Mouse (Mus musculus): ENCODE results near the gene Tmem131l. TPM values are rescaled to one million over a fixed set of nuclear protein-coding genes. Genes with fewer than 3 reads are reported as not detected.

Gene Tmem131l
- polyA plus RNA-seq (2015; fragmentation: Nextera tagmentation; extraction: Ambion mirVana), result 18.4 and 21.3 TPM in 2 replicates

GRCm38 (mm10) chr3:84039646-84040475 is at the start of gene Tmem131l:
Tmem131l (minus strand) TSS chr3:84040175.
- ATAC-seq (peak; percentile 95), DNase-seq (ENCODE audit: low spot score) (peak; percentile 92)
- peak within 1 kb of the TSS; percentile 65 for H3K9ac ChIP-seq (replicated peaks; ENCODE audit: low read depth)
- peaks cover 14% of the 10 kb centered on the region; the same call in 1 of the 2 replicates for H3K4me1 ChIP-seq (ENCODE audit: insufficient read depth, low read depth, low read length)
- H3K4me3 ChIP-seq (ENCODE audit: low read depth, low read length), result peak within 1 kb of the TSS; percentile 95
- H3K36me3 ChIP-seq (ENCODE audit: insufficient read depth, low read length), result no peaks in the 10 kb centered on the region
- H3K27me3 ChIP-seq (replicated peaks; ENCODE audit: insufficient read depth, low read length), result no peaks in the 10 kb centered on the region
- peak within 1 kb of the TSS; percentile 90 for H3K27ac ChIP-seq (ENCODE audit: low read length)
- H3K9me3 ChIP-seq (ENCODE audit: low read length), result no peaks in the 10 kb centered on the region
- 0% methylated on average over 60 of the region's 100 CpGs for WGBS
- H3K4me2 ChIP-seq (replicated peaks; ENCODE audit: low read depth, low read length), result peak within 1 kb of the TSS; percentile 96
- TF ChIP-seq CTCF (IDR thresholded peaks at IDR 0.05) (no peak), EP300 (IDR thresholded peaks at IDR 0.05) (no peak)

- 47% methylated on average over 2 of the region's 2 CpGs for WGBS
- no peaks in the 10 kb centered on the region for H3K27me3 ChIP-seq (replicated peaks; ENCODE audit: insufficient read depth, low read length)
- H3K36me3 ChIP-seq (ENCODE audit: insufficient read depth, low read length), result no peaks in the 10 kb centered on the region
- ATAC-seq, result no peak
- H3K4me3 ChIP-seq (ENCODE audit: low read depth, low read length), result no peak overlapping the region
- TF ChIP-seq EP300 (IDR thresholded peaks at IDR 0.05), result no peak
- TF ChIP-seq CTCF (IDR thresholded peaks at IDR 0.05), result no peak
- 0 out of 2 replicates have a peak, but pooled peaks cover 2% of the 10 kb centered on the region for H3K9me3 ChIP-seq (ENCODE audit: low read length)
- no peak overlapping the region for H3K27ac ChIP-seq (ENCODE audit: low read length)
- no peak overlapping the region for H3K9ac ChIP-seq (replicated peaks; ENCODE audit: low read depth)
- no peaks in the 10 kb centered on the region for H3K4me1 ChIP-seq (ENCODE audit: insufficient read depth, low read depth, low read length)
- no peak for DNase-seq (ENCODE audit: low spot score)
- no peak overlapping the region for H3K4me2 ChIP-seq (replicated peaks; ENCODE audit: low read depth, low read length)
These were observed 46.9 kb upstream of the Tmem131l start for GRCm38 (mm10) chr3:84086921-84087320.

GRCm38 (mm10) chr3:84086337-84086736 is 46.4 kb upstream of the Tmem131l start:
- Histone ChIP-seq H3K4me3 (ENCODE audit: low read depth, low read length) (no peak overlapping the region), H3K9ac (replicated peaks; ENCODE audit: low read depth) (no peak overlapping the region), H3K27ac (ENCODE audit: low read length) (no peak overlapping the region), H3K4me2 (replicated peaks; ENCODE audit: low read depth, low read length) (no peak overlapping the region), H3K9me3 (ENCODE audit: low read length) (0 out of 2 replicates have a peak, but pooled peaks cover 3% of the 10 kb centered on the region), H3K27me3 (replicated peaks; ENCODE audit: insufficient read depth, low read length) (no peaks in the 10 kb centered on the region), H3K4me1 (ENCODE audit: insufficient read depth, low read depth, low read length) (no peaks in the 10 kb centered on the region), H3K36me3 (ENCODE audit: insufficient read depth, low read length) (no peaks in the 10 kb centered on the region)
- TF ChIP-seq CTCF (IDR thresholded peaks at IDR 0.05) (no peak), EP300 (IDR thresholded peaks at IDR 0.05) (no peak)
- WGBS, result 83% methylated on average over 7 of the region's 7 CpGs
- DNase-seq (ENCODE audit: low spot score), result no peak
- ATAC-seq, result no peak

- H3K27me3 ChIP-seq (replicated peaks; ENCODE audit: insufficient read depth, low read length), result no peaks in the 10 kb centered on the region
- H3K4me1 ChIP-seq (ENCODE audit: insufficient read depth, low read depth, low read length), result no peaks in the 10 kb centered on the region
- H3K4me3 ChIP-seq (ENCODE audit: low read depth, low read length), result no peak overlapping the region
- 0 out of 2 replicates have a peak, but pooled peaks cover 3% of the 10 kb centered on the region for H3K9me3 ChIP-seq (ENCODE audit: low read length)
- no peak overlapping the region for H3K27ac ChIP-seq (ENCODE audit: low read length)
- peak; percentile 68 for ATAC-seq
- no peak overlapping the region for H3K9ac ChIP-seq (replicated peaks; ENCODE audit: low read depth)
- TF ChIP-seq EP300 (IDR thresholded peaks at IDR 0.05) (no peak), CTCF (IDR thresholded peaks at IDR 0.05) (no peak)
- H3K4me2 ChIP-seq (replicated peaks; ENCODE audit: low read depth, low read length), result no peak overlapping the region
- 27% methylated on average over 9 of the region's 9 CpGs for WGBS
- no peaks in the 10 kb centered on the region for H3K36me3 ChIP-seq (ENCODE audit: insufficient read depth, low read length)
- peak; percentile 64 for DNase-seq (ENCODE audit: low spot score)
These were observed 45.5 kb upstream of the Tmem131l start for GRCm38 (mm10) chr3:84085429-84085828.

GRCm38 (mm10) chr3:84081208-84081722 is 41.3 kb upstream of the Tmem131l start:
- Histone ChIP-seq H3K27ac (ENCODE audit: low read length) (peak overlapping the region; percentile 48), H3K4me3 (ENCODE audit: low read depth, low read length) (no peak overlapping the region), H3K27me3 (replicated peaks; ENCODE audit: insufficient read depth, low read length) (no peaks in the 10 kb centered on the region), H3K4me1 (ENCODE audit: insufficient read depth, low read depth, low read length) (no peaks in the 10 kb centered on the region; the same call in 1 of the 2 replicates), H3K36me3 (ENCODE audit: insufficient read depth, low read length) (no peaks in the 10 kb centered on the region), H3K4me2 (replicated peaks; ENCODE audit: low read depth, low read length) (no peak overlapping the region), H3K9ac (replicated peaks; ENCODE audit: low read depth) (no peak overlapping the region), H3K9me3 (ENCODE audit: low read length) (0 out of 2 replicates have a peak, but pooled peaks cover 3% of the 10 kb centered on the region)
- DNase-seq (ENCODE audit: low spot score), result peak; percentile 80
- whole genome bisulfite sequencing, result 58% methylated on average over 4 of the region's 4 CpGs
- ATAC-seq, result peak; percentile 70
- TF ChIP-seq EP300 (IDR thresholded peaks at IDR 0.05) (peak; percentile 45; the same call in 1 of the 2 replicates), CTCF (IDR thresholded peaks at IDR 0.05) (no peak)

GRCm38 (mm10) chr3:84080074-84080473 is 40.1 kb upstream of the Tmem131l start:
- Histone ChIP-seq H3K27ac (ENCODE audit: low read length) (no peak overlapping the region), H3K4me3 (ENCODE audit: low read depth, low read length) (no peak overlapping the region), H3K4me2 (replicated peaks; ENCODE audit: low read depth, low read length) (no peak overlapping the region), H3K36me3 (ENCODE audit: insufficient read depth, low read length) (no peaks in the 10 kb centered on the region), H3K9ac (replicated peaks; ENCODE audit: low read depth) (no peak overlapping the region), H3K4me1 (ENCODE audit: insufficient read depth, low read depth, low read length) (no peaks in the 10 kb centered on the region; the same call in 1 of the 2 replicates), H3K27me3 (replicated peaks; ENCODE audit: insufficient read depth, low read length) (no peaks in the 10 kb centered on the region), H3K9me3 (ENCODE audit: low read length) (0 out of 2 replicates have a peak, but pooled peaks cover 3% of the 10 kb centered on the region)
- ATAC-seq (no peak), DNase-seq (ENCODE audit: low spot score) (no peak)
- 77% methylated on average over 7 of the region's 7 CpGs for WGBS
- TF ChIP-seq CTCF (IDR thresholded peaks at IDR 0.05), result no peak
- no peak for TF ChIP-seq EP300 (IDR thresholded peaks at IDR 0.05)

All from lung, postnatal 0 days (tissue).